Mouse (Mus musculus) 416B (cell line): ENCODE results near the gene Fbxo39.

Experiments
- DNase-seq: peaks from one replicate; pipeline ENCODE4 v3.0.0; 2011; ENCODE audit warnings: low read depth

Fbxo39 gene

DNA sequence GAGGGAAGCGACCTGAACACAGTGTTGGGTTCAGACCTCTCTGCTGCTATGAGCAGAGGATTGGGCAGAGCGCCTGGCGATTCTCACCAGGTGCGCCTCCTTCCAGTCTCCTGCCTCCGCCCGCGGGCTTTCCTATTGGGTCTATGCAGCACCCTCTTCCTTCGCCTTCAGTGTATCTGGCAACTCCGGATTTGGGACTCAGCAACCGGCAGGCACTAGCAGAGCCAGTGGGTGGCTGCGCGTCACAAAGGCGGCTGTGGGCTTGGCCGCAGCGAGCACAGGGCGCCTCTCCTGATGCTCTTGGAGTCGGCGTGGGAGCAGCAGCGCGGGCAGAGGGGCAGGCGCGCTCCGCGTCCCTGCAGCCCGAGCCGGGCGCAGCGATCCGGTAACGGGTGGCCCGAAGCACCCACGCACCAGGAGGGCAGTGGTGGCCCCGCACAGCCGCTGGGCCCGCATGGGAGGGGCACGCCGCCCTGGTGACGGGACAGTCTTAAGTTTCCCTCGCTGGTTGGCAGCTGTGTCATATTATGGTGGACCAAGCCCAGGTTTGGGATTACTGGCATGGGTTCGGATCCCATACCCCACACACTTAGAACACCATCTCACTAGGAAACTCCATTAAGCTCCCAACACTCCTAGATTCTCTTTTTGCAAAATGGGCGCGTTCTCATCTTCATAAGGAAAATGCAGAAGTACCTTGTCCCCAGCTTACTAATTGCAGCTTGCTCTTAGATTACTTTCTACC lies at the start of gene Fbxo39:
Gene Fbxo39, plus strand, starts transcription at position 294 of the 745 bp plus-strand sequence.
- no peak for DNase-seq

DNA sequence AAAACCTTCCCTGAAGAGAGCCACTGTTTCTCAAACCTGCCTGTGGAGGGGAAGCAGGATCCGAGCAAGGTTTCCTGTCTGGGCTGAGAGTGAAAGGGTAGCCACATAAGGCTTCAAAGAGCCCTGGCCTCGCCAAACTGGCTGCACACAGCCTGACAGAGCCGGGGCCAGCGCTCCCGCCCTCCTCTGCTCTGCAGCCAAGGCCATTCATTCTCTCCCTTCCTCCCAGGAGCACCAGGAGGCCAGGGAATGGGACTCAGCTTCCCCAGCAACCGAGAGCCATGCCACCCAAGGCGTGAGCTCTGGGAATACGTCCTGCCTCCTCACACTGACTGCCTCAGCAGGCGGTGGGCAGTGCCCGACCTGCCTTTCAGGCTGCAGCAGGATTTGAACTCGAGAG lies 48.8 kb upstream of the Fbxo39 start:
- no peak for DNase-seq

DNA sequence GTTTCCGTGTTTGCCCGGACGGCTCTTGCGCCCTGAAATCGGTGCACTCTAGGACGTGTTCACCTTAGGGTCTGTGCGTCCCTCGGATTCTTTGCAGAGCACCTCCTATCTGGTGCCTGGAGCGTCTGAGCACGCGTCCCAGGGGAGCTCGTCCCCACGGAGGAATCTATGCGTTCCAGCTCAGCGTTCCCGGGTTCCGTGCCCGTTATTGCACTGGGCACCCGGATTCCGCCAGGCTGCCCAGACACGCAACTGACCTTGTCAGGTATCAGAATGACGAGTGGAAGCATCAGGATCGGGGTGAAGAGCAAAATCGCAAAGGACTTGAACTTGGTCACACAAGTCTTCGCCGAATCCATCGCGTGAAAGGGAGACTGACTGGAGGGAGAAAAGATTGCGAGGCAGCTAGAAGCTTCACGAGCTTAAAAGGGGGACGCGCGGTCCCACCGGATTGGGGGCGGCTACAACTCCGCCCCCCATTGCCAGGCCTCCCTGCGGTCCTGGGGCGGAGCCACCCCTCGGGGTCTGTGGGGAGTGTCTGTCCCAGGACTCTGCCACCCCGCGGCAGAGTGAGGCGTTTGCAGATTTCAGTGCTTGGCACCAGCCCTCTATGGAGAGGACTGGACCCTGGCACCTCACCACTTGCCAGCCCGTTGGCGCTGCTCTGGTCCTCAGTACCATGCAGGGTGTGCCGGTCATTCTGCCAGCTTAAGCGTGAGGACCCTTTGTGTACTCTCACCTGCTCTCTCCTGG lies 47.9 kb upstream of the Fbxo39 start:
- no peak for DNase-seq

DNA sequence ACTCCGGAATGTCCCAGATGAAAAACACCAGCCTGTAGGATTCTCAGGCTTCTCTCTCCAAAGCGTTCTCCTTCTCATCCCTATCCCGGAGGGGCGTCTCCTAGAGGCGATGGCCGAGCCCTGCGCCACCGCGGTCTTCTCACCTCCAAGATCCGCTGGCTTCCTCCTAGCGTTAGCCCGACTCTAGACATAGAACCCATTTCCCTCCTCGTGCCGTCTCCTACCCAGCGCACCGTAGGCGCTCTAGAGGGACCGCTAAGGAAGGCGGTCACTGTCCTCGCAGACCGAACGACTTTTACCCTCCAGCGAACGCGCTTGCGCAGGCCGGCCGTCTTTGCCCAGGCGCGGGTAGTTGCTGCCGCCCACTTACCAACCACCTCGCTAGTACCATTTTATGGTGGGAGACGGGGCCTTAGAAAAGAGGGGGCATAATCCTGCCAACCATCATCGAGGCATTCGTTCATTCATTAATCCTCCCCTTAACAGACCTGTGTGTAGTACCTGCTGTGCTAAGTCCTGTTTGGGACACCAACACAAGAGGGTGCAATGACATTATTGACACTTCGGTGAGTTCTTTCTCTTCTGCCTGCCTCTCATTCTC lies 47.2 kb upstream of the Fbxo39 start, which contains the start of gene Slc13a5:
Gene Slc13a5, minus strand, starts transcription at position 263 of the 601 bp plus-strand sequence.
- no peak for DNase-seq

DNA sequence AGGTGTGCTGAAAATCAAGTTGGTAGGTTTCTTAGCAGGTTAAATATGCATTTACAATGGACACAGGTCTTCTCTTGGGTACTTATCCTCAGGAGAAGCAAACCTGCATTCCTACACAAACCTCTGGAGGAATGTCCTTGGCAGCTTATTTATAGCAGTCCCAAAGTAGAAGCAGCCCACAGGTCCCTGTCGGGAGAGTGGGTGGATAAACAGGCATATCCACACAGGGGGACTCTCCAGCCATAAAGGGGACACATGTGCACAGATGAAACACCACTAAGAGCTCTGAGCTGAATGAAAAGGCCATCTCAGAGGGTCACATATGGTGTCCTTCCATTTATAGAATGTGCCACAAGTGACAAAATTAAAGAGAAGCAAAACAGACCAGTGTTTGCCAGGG lies 42.5 kb upstream of the Fbxo39 start:
- DNase-seq: no peak

DNA sequence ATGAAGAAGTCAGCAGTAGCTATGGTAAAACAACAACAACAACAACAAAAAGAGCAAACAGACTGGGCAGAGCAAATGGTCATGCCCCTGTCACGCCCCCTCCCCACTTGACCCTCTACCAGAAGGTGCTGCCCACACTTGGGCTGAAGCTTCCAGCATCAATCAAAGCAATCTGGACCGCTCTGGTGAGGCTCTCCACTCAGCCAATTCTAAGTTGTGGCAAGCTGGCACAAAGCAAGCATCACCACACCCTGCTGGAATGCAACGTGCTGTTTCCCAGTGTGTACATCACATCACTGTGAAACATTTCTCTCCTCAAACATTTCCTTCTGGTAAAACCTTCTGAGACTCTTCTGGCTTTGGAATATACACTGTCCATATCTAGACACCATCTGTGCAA lies 40.9 kb upstream of the Fbxo39 start:
- DNase-seq: no peak

DNA sequence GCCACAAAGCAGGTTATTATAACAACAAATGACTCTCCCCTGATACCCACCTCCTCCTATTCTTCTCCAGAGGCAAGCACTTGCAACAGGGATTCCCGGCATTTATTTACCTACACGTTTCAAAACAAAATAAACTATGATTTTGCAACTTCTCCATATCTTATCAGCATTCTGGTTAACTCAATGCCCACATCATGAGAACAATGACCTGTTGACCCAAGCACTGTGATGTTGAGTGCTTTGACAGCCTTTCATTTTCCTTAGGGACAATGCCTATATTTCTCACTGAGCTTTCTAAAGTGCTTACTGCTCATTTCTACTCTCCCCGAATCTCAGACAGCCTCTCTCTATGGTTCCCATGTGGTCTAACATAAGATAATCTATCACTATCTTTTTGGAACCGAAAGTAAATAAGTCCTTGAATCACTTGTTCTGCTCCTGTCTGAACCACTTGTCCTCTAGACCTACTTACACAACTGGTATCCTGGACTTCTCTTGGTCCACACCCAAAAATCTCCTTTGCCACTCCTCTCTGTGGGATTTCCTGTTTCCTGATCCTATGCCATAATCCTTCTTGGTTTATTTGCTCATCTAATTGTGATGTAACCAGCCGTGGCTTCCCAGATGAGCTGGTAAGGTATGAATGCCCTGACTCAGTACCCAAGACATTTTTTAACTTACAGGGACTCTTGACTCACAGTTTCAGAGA lies 32.9 kb upstream of the Fbxo39 start:
- DNase-seq: no peak

DNA sequence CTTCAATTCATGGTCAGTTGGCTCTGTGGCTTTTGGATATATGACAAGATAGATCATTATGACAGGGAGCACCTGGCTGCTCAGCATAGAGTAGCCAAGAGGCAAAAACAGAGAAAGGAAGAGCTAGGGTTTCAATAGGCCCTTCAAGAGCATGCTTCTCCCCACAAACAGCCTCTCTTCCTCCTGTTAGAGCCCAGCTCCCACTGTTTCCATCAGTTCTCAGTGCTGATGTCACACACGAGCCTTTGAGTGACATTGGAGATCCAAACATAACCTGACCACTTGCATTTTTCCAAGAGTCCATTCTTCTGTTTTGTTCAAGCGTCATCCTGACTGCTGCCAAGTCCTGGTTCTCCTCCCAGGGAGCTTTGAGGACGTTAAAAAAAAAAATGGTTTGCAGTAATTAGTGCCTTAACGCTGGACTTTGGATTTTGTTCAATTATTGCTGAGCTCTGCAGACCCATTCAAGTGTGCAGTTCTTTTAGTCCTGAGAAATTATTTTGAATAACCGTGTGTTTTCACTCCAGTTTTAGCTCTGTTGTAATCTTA lies 32.3 kb upstream of the Fbxo39 start:
- no peak for DNase-seq

DNA sequence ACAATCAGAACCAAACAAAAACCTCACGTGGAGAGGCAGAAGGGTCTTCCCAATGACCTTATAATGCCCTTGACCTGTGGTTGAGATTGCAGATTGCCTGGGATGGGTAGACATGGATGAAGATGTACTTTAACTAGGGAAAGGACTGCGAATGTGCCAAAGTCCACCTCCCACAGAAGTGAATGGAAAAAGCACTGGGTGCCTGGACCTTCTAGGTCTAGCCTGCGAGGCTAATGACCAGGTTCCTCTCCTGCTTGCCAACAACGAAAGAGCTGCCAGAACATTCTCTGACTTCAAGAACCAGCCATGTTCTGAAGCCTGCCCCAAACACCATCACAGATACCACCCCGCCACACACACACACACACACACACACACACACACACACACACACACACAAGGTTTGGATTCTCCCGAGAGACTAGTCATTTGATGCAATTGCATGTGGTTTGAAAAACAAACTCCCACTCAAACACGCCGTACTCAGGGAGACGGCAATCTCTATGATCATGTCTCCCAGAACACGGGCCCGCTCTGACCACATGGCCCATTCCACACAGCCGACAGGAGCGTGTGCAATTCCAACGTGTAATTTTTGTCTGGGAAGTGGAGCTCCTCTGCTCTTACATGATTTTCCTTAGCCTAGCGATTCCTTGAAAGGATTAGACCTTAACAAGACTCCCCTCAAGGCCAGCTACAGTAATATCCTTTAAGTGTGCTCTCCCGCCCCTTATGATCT lies 30.6 kb upstream of the Fbxo39 start:
- no peak for DNase-seq

DNA sequence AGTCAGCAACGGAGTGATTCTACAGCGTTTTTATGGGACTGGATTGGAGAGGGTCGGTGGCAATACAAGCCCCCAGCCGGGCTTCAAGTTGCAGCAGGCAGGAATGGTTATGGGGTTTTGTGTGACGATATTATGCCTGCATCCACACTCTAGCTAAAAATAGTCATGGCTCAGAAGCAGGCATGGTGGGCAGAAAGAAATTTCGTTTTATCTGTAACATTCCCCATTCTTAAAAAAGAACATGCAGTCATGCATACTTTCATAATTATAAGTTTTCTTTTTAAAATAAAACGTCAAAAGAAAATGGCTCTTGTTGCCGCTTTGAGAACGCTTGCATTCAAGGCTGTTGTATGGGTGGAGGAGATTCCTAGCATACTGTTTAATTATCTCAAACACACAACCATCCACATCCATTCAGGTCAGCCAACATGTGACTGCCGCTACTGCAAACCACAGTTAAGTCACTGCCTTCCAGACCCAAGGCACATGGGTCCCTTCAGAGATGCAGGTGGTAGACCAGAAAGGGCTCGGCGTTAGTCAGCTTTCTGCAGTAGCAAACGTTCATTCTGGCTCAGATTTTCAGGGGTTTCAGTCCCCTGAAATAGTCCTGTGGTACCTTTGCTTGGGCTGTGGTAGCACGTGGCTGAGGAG lies 29.6 kb upstream of the Fbxo39 start:
- DNase-seq: no peak

DNA sequence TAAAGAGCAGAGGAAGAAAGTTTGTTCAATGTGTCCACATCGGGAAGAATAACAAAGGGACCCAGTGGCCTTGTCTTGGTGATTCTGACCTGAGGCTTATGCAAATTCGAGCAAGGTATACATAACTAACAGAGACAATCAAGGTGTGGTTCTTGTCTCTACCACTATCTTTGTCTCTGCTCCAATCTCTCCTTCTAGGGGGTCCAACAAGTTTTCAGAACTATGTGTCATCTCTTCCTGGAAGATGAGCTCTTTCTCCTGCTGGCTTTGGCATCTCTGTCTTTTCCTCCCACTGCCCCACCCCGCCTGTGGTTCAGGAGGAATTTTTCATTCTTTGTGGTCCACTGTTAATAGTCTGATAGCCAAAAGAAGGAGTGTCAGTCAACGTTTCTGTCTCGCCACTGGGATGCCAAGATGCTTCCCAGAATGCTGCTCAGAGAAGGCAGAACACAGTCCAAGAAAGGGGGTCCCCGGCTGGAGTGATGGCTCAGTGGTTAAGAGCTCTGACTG lies 28.2 kb upstream of the Fbxo39 start:
- no peak for DNase-seq

DNA sequence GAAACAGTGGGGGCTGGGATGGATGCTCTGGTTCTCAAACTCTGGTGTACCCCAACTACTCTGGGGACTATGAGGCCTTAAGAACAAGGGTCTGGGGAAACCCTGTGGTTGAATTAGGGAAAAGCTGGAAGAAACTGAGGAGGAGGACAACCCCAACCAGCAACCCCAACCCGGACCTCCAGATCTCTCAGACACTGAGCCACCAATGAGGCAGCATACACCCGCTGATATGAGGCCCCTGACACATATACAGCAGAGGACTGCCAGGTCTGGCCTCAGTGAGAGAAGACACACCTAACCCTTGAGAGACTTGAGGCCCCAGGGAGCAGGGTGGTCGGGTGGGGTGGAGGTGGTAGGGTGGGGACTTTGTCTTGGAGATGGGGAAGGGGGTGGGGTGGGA lies 27.6 kb upstream of the Fbxo39 start:
- no peak for DNase-seq

DNA sequence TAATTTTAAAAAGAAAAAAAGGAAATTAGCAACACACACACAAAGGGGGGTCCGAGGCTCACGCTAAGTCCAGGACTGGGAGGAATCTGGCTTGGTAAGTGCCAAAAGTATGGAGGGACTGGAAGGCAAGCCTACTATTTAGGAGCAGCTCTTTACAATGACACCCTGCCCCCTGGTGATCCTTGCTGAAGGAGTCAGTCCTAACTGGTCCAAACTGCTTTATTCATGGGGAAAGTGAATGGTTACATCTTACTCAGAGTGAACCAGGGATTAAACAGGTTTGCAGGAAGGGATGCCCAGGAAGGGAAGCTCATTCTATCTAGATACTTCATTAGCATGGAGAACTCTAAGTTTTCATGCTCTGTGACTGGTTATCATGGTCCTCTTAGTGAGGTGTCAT lies 27.1 kb upstream of the Fbxo39 start:
- no peak for DNase-seq

DNA sequence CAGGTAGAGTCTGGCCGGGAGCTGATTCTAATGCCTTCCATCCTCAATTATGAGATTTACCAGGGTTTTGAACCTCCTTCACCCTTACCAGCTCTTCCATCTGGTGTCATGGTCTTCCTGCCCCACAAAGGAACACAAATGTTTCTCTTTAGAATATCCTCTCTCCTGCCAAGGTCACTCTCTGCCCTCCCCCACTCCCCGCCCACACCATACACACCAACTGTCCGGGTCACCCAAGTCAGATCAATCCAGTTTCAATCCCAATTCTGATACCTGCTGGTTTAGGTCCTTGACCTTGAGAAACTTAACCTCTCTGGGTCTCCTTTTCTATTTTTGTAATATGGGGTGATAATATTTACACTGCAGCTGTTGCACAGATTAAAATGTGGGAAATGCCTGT lies 26.7 kb upstream of the Fbxo39 start:
- DNase-seq: no peak

DNA sequence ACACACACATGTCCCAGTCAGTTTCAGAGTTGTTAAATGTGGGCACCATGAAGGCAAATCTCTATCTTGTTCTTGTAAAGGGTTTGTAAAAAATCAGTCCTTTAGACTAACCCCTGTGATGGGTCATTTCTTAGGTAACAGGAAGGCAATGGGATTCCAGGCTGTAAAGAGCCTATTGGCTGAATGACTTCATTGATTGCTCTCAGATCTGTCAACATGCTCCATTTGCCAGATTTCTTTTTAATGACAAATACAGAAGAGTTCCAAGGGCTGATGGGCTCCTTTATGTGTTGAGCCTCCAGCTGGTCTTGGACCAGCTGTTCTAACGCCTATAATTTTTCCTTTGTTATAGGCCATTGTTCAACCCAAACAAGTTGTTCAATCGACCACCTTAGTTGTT lies 21.1 kb upstream of the Fbxo39 start:
- DNase-seq: no peak

DNA sequence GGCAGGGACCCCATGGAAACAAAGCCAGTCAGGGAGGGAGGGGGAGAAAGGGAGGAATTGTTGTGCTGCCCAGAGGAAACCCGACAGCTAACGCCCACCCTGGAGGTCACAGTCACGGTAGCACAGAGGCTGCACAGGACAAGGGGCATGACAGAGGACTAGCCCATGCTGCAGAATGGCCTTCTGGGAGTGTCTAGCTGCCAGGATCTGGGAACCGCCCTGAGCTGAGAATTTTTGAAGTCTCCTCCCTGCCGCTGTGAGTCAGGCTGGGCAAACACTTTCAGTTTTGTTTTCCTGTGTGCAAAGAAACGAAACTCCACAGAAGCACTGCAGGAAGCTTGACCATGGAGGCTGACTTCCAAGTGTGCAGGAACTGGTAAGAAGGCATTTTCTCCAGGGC lies 12.9 kb upstream of the Fbxo39 start, which contains the start of gene Xaf1:
Gene Xaf1, plus strand, starts transcription at position 296 of the 400 bp plus-strand sequence.
- peak; percentile 80 for DNase-seq

DNA sequence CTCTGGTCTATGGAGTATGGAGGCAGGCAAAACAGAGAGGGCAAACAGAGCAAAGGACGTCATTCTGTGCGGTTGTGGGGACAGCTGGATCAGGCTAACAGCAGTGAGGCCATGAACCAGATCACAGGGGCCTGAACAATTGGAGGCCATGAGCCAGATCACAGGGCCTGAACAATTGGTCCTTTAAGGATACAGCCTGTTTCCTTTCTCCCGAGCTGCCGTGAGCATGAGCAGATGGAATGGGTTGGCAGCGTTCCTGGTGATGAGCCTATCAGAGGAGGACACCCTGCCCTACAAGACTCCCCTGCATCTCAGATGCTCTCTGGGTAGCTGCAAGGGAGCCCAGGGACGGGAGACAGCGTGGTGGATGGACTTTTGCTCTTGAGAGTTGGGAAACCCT lies 12.0 kb upstream of the Fbxo39 start:
- DNase-seq: no peak

DNA sequence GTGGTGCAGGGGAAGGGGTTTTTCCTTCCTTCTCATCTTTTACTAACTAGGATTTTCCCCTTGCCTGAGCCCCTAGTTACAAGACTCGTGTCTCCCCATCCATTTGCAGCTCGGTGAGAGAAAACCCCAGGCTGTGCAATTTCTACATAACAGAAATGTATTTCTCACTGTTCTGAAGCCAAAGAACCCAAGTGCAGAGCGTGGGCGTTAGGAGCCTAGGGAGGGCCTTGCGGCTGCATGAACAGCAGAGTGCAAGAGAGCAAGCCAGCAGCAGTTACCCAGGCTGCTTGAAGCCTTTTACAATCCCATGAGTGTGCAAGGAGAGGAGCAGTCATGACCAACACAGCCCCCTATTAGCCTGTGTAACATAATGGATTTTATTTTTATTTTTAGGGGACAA lies 6.8 kb upstream of the Fbxo39 start:
- no peak for DNase-seq

DNA sequence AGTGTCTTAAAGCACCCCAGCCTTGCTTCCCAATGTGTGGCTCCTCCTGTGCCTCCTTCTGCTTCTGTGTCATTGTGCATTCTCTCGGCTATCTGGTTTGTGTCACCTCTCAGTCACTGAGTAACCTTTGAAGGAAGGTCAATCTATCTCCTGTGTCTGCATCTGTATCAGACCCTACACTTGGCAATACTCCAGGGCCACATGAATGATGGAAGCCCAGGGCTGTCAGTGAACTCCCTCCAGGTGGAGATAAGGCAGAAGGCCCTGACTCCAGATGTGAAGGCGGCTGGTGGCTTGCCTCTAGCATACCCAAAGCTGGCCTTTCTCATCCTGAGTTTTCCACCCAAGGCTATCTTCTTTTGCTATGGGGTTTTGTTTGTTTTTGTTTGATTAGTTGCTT lies 5.3 kb upstream of the Fbxo39 start:
- DNase-seq: no peak

DNA sequence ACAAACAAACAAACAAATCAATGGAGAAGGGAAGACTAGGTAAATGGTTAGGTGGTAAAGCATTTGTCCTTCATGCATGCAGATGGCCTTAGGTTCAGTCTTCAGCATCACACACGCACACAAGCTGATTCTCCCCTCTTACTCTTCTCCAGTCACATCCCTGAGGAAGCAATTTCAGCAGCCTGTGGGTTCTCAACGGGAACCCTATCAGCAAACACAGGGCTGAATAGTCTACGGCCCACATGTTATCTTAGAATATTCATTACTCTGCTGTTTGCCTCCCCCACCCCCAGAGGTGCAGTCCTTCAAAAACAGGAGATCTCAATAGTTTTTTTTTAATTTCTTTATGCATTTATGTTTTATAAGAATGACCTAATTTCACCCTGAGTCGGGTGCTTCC lies 3.8 kb upstream of the Fbxo39 start:
- no peak for DNase-seq
